Comparison of ENCODE assay signal across 13 mouse cellular contexts in the genomic region with DNA sequence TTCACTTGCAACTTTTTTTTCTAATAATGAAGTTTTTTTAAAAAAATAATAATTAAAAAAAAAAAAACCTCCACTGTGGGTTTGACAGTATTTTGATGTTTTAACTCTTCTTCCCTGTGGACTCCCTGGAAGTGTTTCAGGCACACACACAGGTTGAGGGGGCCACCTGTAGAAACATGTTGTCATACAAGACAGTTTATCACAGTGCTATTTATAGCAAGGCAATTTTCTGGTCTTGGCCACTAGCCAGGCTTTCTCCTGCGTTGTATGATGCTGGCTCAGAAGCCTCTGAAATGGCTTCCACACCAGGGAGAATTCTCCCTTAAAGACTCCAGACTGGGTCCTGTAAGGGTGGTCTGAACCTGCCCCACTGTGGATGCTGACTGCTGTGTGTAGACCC. TPM values are rescaled to one million over a fixed set of nuclear protein-coding genes. Genes with fewer than 3 reads are reported as not detected.
DNase-seq lines count a peak whose midpoint lies in the region; ATAC-seq and TF ChIP-seq lines count a peak whose summit lies in the region.
"Had no signal": no experiment of that assay in that cellular context is flagged by ENCODE, and none has a peak within 500 bp of the region (broad histone marks: within the 10 kb centered on the region; RNA-seq: fewer than 3 reads in every experiment).

No protein-coding gene starts in this region.

- 45% methylated on average over 1 of the region's 1 CpGs for WGBS in midbrain, postnatal 0 days
- WGBS in midbrain, embryonic 13.5 days, result 83% methylated on average over 1 of the region's 1 CpGs
- 79% methylated on average over 1 of the region's 1 CpGs for WGBS in hindbrain, embryonic 11.5 days

- ATAC-seq in midbrain, postnatal 0 days (ENCODE audit: low FRiP score), result no peak
- ATAC-seq in midbrain, embryonic 13.5 days, result no peak
- ATAC-seq in hindbrain, embryonic 11.5 days (ENCODE audit: low FRiP score), result no peak

- no peaks in the 10 kb centered on the region for H3K9me3 ChIP-seq in midbrain, postnatal 0 days (ENCODE audit: low read length)
- no peaks in the 10 kb centered on the region for H3K9me3 ChIP-seq in midbrain, embryonic 13.5 days
- no peaks in the 10 kb centered on the region for H3K9me3 ChIP-seq in hindbrain, embryonic 11.5 days (ENCODE audit: control insufficient read depth, low read length)
- H3K9me3 ChIP-seq: G1E; kidney, embryonic 15.5 days; liver, embryonic 15.5 days had no signal

- no peaks in the 10 kb centered on the region for H3K36me3 ChIP-seq in midbrain, postnatal 0 days (ENCODE audit: insufficient read depth, low read length)
- no peaks in the 10 kb centered on the region for H3K36me3 ChIP-seq in midbrain, embryonic 13.5 days
- H3K36me3 ChIP-seq in hindbrain, embryonic 11.5 days (ENCODE audit: control insufficient read depth, insufficient read depth, low read length), result no peaks in the 10 kb centered on the region
- H3K36me3 ChIP-seq: G1E; kidney, embryonic 15.5 days; liver, embryonic 15.5 days had no signal

- intact Hi-C loops in heart, postnatal 25 days (cut with DNase I), result loop anchor here (10.0 kb wide), 1 partner anchor 87 kb away; no protein-coding TSS in a partner anchor

- no peaks in the 10 kb centered on the region for H3K27me3 ChIP-seq in midbrain, postnatal 0 days (ENCODE audit: insufficient read depth, low read length)
- no peaks in the 10 kb centered on the region for H3K27me3 ChIP-seq in midbrain, embryonic 13.5 days
- H3K27me3 ChIP-seq in hindbrain, embryonic 11.5 days (ENCODE audit: control insufficient read depth, insufficient read depth, low read length), result no peaks in the 10 kb centered on the region
- H3K27me3 ChIP-seq: kidney, embryonic 15.5 days; liver, embryonic 15.5 days had no signal

- H3K27ac ChIP-seq in midbrain, postnatal 0 days (ENCODE audit: low read depth, low read length), result no peak overlapping the region
- no peak overlapping the region for H3K27ac ChIP-seq in midbrain, embryonic 13.5 days
- no peak overlapping the region for H3K27ac ChIP-seq in hindbrain, embryonic 11.5 days (ENCODE audit: low read depth, low read length)
- H3K27ac ChIP-seq: gastrocnemius, adult 2 months; kidney, embryonic 15.5 days; liver, embryonic 15.5 days had no signal

- no peak overlapping the region for H3K4me2 ChIP-seq in midbrain, postnatal 0 days (ENCODE audit: low read depth, low read length, poor library complexity, severe bottlenecking)
- H3K4me2 ChIP-seq in midbrain, embryonic 13.5 days (replicated peaks), result no peak overlapping the region
- no peak overlapping the region for H3K4me2 ChIP-seq in hindbrain, embryonic 11.5 days (replicated peaks; ENCODE audit: low read depth, low read length)
- H3K4me2 ChIP-seq: kidney, embryonic 15.5 days; liver, embryonic 15.5 days had no signal

- peak; percentile 37 for DNase-seq in adrenal gland, postnatal 10 days
- DNase-seq in adrenal gland, adult 18-20 months (ENCODE audit: low spot score in 2 of 2), result no peak
- DNase-seq in heart, adult 11 months, result peak; percentile 90
- no peak for DNase-seq in heart, postnatal 25 days (ENCODE audit: low spot score)
- peak; percentile 52 for DNase-seq in midbrain, postnatal 0 days (ENCODE audit: low spot score)
- no peak for DNase-seq in ovary, postnatal 14 days (ENCODE audit: low spot score)
- no peak for DNase-seq in hindbrain, embryonic 11.5 days (ENCODE audit: low spot score)
- DNase-seq: gastrocnemius, adult 2 months; thymus, postnatal 4 days had no signal

- no peak for TF ChIP-seq CTCF in midbrain, postnatal 0 days (IDR thresholded peaks at IDR 0.05)

- H3K4me1 ChIP-seq in midbrain, postnatal 0 days (ENCODE audit: insufficient read depth, low read length), result no peaks in the 10 kb centered on the region
- no peaks in the 10 kb centered on the region for H3K4me1 ChIP-seq in midbrain, embryonic 13.5 days (replicated peaks)
- H3K4me1 ChIP-seq in hindbrain, embryonic 11.5 days (replicated peaks; ENCODE audit: control insufficient read depth, insufficient read depth, low read length), result no peaks in the 10 kb centered on the region
- H3K4me1 ChIP-seq: kidney, embryonic 15.5 days had no signal

- H3K4me3 ChIP-seq in midbrain, postnatal 0 days (ENCODE audit: low read depth, low read length), result no peak overlapping the region
- no peak overlapping the region for H3K4me3 ChIP-seq in midbrain, embryonic 13.5 days (replicated peaks)
- H3K4me3 ChIP-seq in hindbrain, embryonic 11.5 days (ENCODE audit: low read depth, low read length), result no peak overlapping the region
- H3K4me3 ChIP-seq: gastrocnemius, adult 2 months; kidney, embryonic 15.5 days; liver, embryonic 15.5 days had no signal

- no peak overlapping the region for H3K9ac ChIP-seq in midbrain, postnatal 0 days (replicated peaks; ENCODE audit: low read length, poor library complexity, severe bottlenecking)
- H3K9ac ChIP-seq in midbrain, embryonic 13.5 days (replicated peaks), result no peak overlapping the region
- no peak overlapping the region for H3K9ac ChIP-seq in hindbrain, embryonic 11.5 days (ENCODE audit: low read depth, low read length)
- H3K9ac ChIP-seq: kidney, embryonic 15.5 days; liver, embryonic 15.5 days had no signal

RNA-seq across cellular contexts. Expression of a gene that starts 59.9 kb away (rescaled TPM):
- total RNA-seq in adrenal gland, postnatal 10 days (2021), result 100 to 1,000 TPM; 321 to 336 TPM
- total RNA-seq in adrenal gland, adult 18-20 months (2021), result 100 to 1,000 TPM; 263 to 321 TPM
- total RNA-seq in heart, postnatal 25 days (2021), result 100 to 1,000 TPM; 191 to 213 TPM
- total RNA-seq in midbrain, postnatal 0 days (2014; rRNA removed), result 166 and 238 TPM in 2 replicates
- 277 and 297 TPM in 2 replicates for polyA plus RNA-seq in midbrain, postnatal 0 days (2015; fragmentation: Nextera tagmentation; extraction: Ambion mirVana)
- polyA plus RNA-seq in midbrain, embryonic 13.5 days (2015; fragmentation: Nextera tagmentation; extraction: Ambion mirVana), result 316 and 320 TPM in 2 replicates
- polyA plus RNA-seq in hindbrain, embryonic 11.5 days (2014; fragmentation: Nextera tagmentation; extraction: Ambion mirVana), result 546 and 563 TPM in 2 replicates

Comparison
In these comparisons a context has a peak if more than half of its experiments do, and no peak if none do; other contexts are left out.
1. DNase-seq: peak in adrenal gland, postnatal 10 days (single experiment), heart, adult 11 months (single experiment) and midbrain, postnatal 0 days (single experiment); none in adrenal gland, adult 18-20 months (0 of 2), heart, postnatal 25 days (single experiment), ovary, postnatal 14 days (single experiment) and hindbrain, embryonic 11.5 days (single experiment).